Mouse (Mus musculus): ENCODE measurements around the gene Crim1.

Gene Crim1

GRCm38 (mm10) chr17:78209646-78210045 is 9.6 kb downstream of the Crim1 start:
- no peak for DNase-seq (ENCODE audit: low spot score)

GRCm38 (mm10) chr17:78211881-78212280 is 11.8 kb downstream of the Crim1 start:
- no peak for DNase-seq (ENCODE audit: low spot score)

- no peak for DNase-seq (ENCODE audit: low spot score)
Observed at GRCm38 (mm10) chr17:78213128-78213527, 13.1 kb downstream of the Crim1 start.

GRCm38 (mm10) chr17:78216526-78216925 is 16.5 kb downstream of the Crim1 start:
- no peak for DNase-seq (ENCODE audit: low spot score)

- no peak for DNase-seq (ENCODE audit: low spot score)
Observed at GRCm38 (mm10) chr17:78217406-78217805, 17.4 kb downstream of the Crim1 start.

- DNase-seq (ENCODE audit: low spot score), result no peak
Observed at GRCm38 (mm10) chr17:78218506-78219232, 18.6 kb downstream of the Crim1 start.

- DNase-seq (ENCODE audit: low spot score), result no peak
Observed at GRCm38 (mm10) chr17:78221007-78221642, 21.1 kb downstream of the Crim1 start.

GRCm38 (mm10) chr17:78221860-78222259 is 21.8 kb downstream of the Crim1 start:
- no peak for DNase-seq (ENCODE audit: low spot score)

- no peak for DNase-seq (ENCODE audit: low spot score)
Observed at GRCm38 (mm10) chr17:78223988-78224387, 23.9 kb downstream of the Crim1 start.

GRCm38 (mm10) chr17:78225547-78225946 is 25.5 kb downstream of the Crim1 start:
- DNase-seq (ENCODE audit: low spot score), result no peak

GRCm38 (mm10) chr17:78227211-78227610 is 27.2 kb downstream of the Crim1 start:
- no peak for DNase-seq (ENCODE audit: low spot score)

GRCm38 (mm10) chr17:78231567-78231966 is 31.5 kb downstream of the Crim1 start:
- no peak for DNase-seq (ENCODE audit: low spot score)

GRCm38 (mm10) chr17:78232703-78233102 is 32.7 kb downstream of the Crim1 start:
- DNase-seq (ENCODE audit: low spot score), result no peak

GRCm38 (mm10) chr17:78233873-78234272 is 33.8 kb downstream of the Crim1 start:
- no peak for DNase-seq (ENCODE audit: low spot score)

- DNase-seq (ENCODE audit: low spot score), result no peak
Observed at GRCm38 (mm10) chr17:78236126-78236525, 36.1 kb downstream of the Crim1 start.

- no peak for DNase-seq (ENCODE audit: low spot score)
Observed at GRCm38 (mm10) chr17:78237954-78238353, 37.9 kb downstream of the Crim1 start.

- no peak for DNase-seq (ENCODE audit: low spot score)
Observed at GRCm38 (mm10) chr17:78240161-78240560, 40.1 kb downstream of the Crim1 start.

- no peak for DNase-seq (ENCODE audit: low spot score)
Observed at GRCm38 (mm10) chr17:78241238-78241637, 41.2 kb downstream of the Crim1 start.

- DNase-seq (ENCODE audit: low spot score), result no peak
Observed at GRCm38 (mm10) chr17:78244752-78245151, 44.7 kb downstream of the Crim1 start.

GRCm38 (mm10) chr17:78245444-78245843 is 45.4 kb downstream of the Crim1 start:
- no peak for DNase-seq (ENCODE audit: low spot score)

GRCm38 (mm10) chr17:78246634-78247383 is 46.8 kb downstream of the Crim1 start:
- no peak for DNase-seq (ENCODE audit: low spot score)

GRCm38 (mm10) chr17:78248197-78248596 is 48.1 kb downstream of the Crim1 start:
- DNase-seq (ENCODE audit: low spot score), result no peak

- DNase-seq (ENCODE audit: low spot score), result no peak
Observed at GRCm38 (mm10) chr17:78248943-78249342, 48.9 kb downstream of the Crim1 start.

All from layer of hippocampus, adult 9-10 months (tissue).